Mouse (Mus musculus): ENCODE measurements around the gene Lyrm7. TPM values are rescaled to one million over a fixed set of nuclear protein-coding genes. Genes with fewer than 3 reads are reported as not detected.
A peak's percentile ranks its signal among the peaks of the same experiment; 100 is the strongest.

Gene Lyrm7
- polyA plus RNA-seq (2016; fragmentation: Nextera tagmentation; extraction: Ambion mirVana): 8.2 TPM in 2 replicates

GRCm38 (mm10) chr11:54860256-54861038 lies at the start of gene Lyrm7:
Gene Lyrm7 (minus strand): TSS chr11:54860916.
- Histone ChIP-seq H3K27me3 (no peaks in the 10 kb centered on the region), H3K9ac (peak within 1 kb of the TSS; percentile 75), H3K4me2 (peak within 1 kb of the TSS; percentile 80), H3K9me3 (no peaks in the 10 kb centered on the region), H3K27ac (peak within 1 kb of the TSS; percentile 90), H3K4me3 (replicated peaks) (peak within 1 kb of the TSS; percentile 66), H3K4me1 (peaks cover 10% of the 10 kb centered on the region; the same call in 1 of the 2 replicates), H3K36me3 (replicated peaks) (no peaks in the 10 kb centered on the region)
- WGBS: under 1% methylated on average over 42 of the region's 42 CpGs
- peak; percentile 97 for ATAC-seq (ENCODE audit: low FRiP score)

GRCm38 (mm10) chr11:54910081-54910665 lies 49.5 kb upstream of the Lyrm7 start:
- no peak overlapping the region for H3K4me2 ChIP-seq
- no peaks in the 10 kb centered on the region for H3K4me1 ChIP-seq
- no peak for ATAC-seq (ENCODE audit: low FRiP score)
- H3K27ac ChIP-seq: no peak overlapping the region
- 95% methylated on average over 12 of the region's 12 CpGs for WGBS
- H3K36me3 ChIP-seq (replicated peaks): peaks cover 12% of the 10 kb centered on the region
- H3K4me3 ChIP-seq (replicated peaks): no peak overlapping the region
- H3K27me3 ChIP-seq: no peaks in the 10 kb centered on the region
- no peak overlapping the region for H3K9ac ChIP-seq
- no peaks in the 10 kb centered on the region for H3K9me3 ChIP-seq

- H3K27me3 ChIP-seq: no peaks in the 10 kb centered on the region
- no peaks in the 10 kb centered on the region for H3K9me3 ChIP-seq
- peaks cover 8% of the 10 kb centered on the region for H3K36me3 ChIP-seq (replicated peaks)
- H3K4me2 ChIP-seq: no peak overlapping the region
- H3K27ac ChIP-seq: no peak overlapping the region
- 91% methylated on average over 11 of the region's 11 CpGs for WGBS
- H3K9ac ChIP-seq: no peak overlapping the region
- ATAC-seq (ENCODE audit: low FRiP score): no peak
- no peaks in the 10 kb centered on the region for H3K4me1 ChIP-seq
- H3K4me3 ChIP-seq (replicated peaks): no peak overlapping the region
Measured at GRCm38 (mm10) chr11:54909273-54909672, 48.6 kb upstream of the Lyrm7 start.

GRCm38 (mm10) chr11:54907259-54907658 lies 46.5 kb upstream of the Lyrm7 start:
- no peaks in the 10 kb centered on the region for H3K9me3 ChIP-seq
- no peak for ATAC-seq (ENCODE audit: low FRiP score)
- 0 out of 2 replicates have a peak, but pooled peaks cover 4% of the 10 kb centered on the region for H3K27me3 ChIP-seq
- no peak overlapping the region for H3K27ac ChIP-seq
- no peak overlapping the region for H3K4me2 ChIP-seq
- H3K4me1 ChIP-seq: peaks cover 13% of the 10 kb centered on the region
- H3K36me3 ChIP-seq (replicated peaks): peaks cover 8% of the 10 kb centered on the region
- no peak overlapping the region for H3K4me3 ChIP-seq (replicated peaks)
- 95% methylated on average over 5 of the region's 5 CpGs for WGBS
- H3K9ac ChIP-seq: no peak overlapping the region

- no peak overlapping the region for H3K4me2 ChIP-seq
- H3K4me1 ChIP-seq: peaks cover 15% of the 10 kb centered on the region
- H3K4me3 ChIP-seq (replicated peaks): no peak overlapping the region
- 0 out of 2 replicates have a peak, but pooled peaks cover 8% of the 10 kb centered on the region for H3K27me3 ChIP-seq
- no peak overlapping the region for H3K9ac ChIP-seq
- WGBS: 88% methylated on average over 4 of the region's 4 CpGs
- H3K9me3 ChIP-seq: no peaks in the 10 kb centered on the region
- ATAC-seq (ENCODE audit: low FRiP score): no peak
- peaks cover 8% of the 10 kb centered on the region for H3K36me3 ChIP-seq (replicated peaks)
- no peak overlapping the region for H3K27ac ChIP-seq
Measured at GRCm38 (mm10) chr11:54906466-54906865, 45.8 kb upstream of the Lyrm7 start.

GRCm38 (mm10) chr11:54905931-54906330 lies 45.2 kb upstream of the Lyrm7 start:
- no peak for ATAC-seq (ENCODE audit: low FRiP score)
- Histone ChIP-seq H3K9me3 (no peaks in the 10 kb centered on the region), H3K27ac (no peak overlapping the region), H3K27me3 (0 out of 2 replicates have a peak, but pooled peaks cover 8% of the 10 kb centered on the region), H3K36me3 (replicated peaks) (peaks cover 4% of the 10 kb centered on the region), H3K4me1 (peaks cover 15% of the 10 kb centered on the region), H3K9ac (no peak overlapping the region), H3K4me2 (no peak overlapping the region), H3K4me3 (replicated peaks) (no peak overlapping the region)
- WGBS: 78% methylated on average over 4 of the region's 4 CpGs

GRCm38 (mm10) chr11:54905086-54905485 lies 44.4 kb upstream of the Lyrm7 start:
- WGBS: 87% methylated on average over 3 of the region's 3 CpGs
- no peak overlapping the region for H3K9ac ChIP-seq
- H3K4me1 ChIP-seq: peaks cover 15% of the 10 kb centered on the region
- H3K36me3 ChIP-seq (replicated peaks): no peaks in the 10 kb centered on the region; the same call in 1 of the 2 replicates
- ATAC-seq (ENCODE audit: low FRiP score): no peak
- H3K27me3 ChIP-seq: 0 out of 2 replicates have a peak, but pooled peaks cover 8% of the 10 kb centered on the region
- no peaks in the 10 kb centered on the region for H3K9me3 ChIP-seq
- H3K4me2 ChIP-seq: no peak overlapping the region
- no peak overlapping the region for H3K4me3 ChIP-seq (replicated peaks)
- no peak overlapping the region for H3K27ac ChIP-seq

GRCm38 (mm10) chr11:54903940-54904706 lies 43.4 kb upstream of the Lyrm7 start:
- no peak overlapping the region for H3K4me2 ChIP-seq
- WGBS: 61% methylated on average over 4 of the region's 4 CpGs
- H3K4me3 ChIP-seq (replicated peaks): no peak overlapping the region
- no peaks in the 10 kb centered on the region for H3K9me3 ChIP-seq
- H3K9ac ChIP-seq: no peak overlapping the region
- ATAC-seq (ENCODE audit: low FRiP score): no peak
- no peak overlapping the region for H3K27ac ChIP-seq
- peaks cover 15% of the 10 kb centered on the region for H3K4me1 ChIP-seq
- 0 out of 2 replicates have a peak, but pooled peaks cover 8% of the 10 kb centered on the region for H3K27me3 ChIP-seq
- H3K36me3 ChIP-seq (replicated peaks): no peaks in the 10 kb centered on the region

- no peak overlapping the region for H3K27ac ChIP-seq
- H3K36me3 ChIP-seq (replicated peaks): no peaks in the 10 kb centered on the region
- WGBS: 80% methylated on average over 5 of the region's 5 CpGs
- H3K9me3 ChIP-seq: no peaks in the 10 kb centered on the region
- no peak for ATAC-seq (ENCODE audit: low FRiP score)
- H3K4me1 ChIP-seq: peaks cover 15% of the 10 kb centered on the region
- H3K9ac ChIP-seq: no peak overlapping the region
- peak overlapping the region; percentile 82 for H3K4me2 ChIP-seq
- 0 out of 2 replicates have a peak, but pooled peaks cover 8% of the 10 kb centered on the region for H3K27me3 ChIP-seq
- H3K4me3 ChIP-seq (replicated peaks): peak overlapping the region; percentile 50
Measured at GRCm38 (mm10) chr11:54903339-54903738, 42.6 kb upstream of the Lyrm7 start.

- Histone ChIP-seq H3K27ac (no peak within 1 kb of the TSS), H3K27me3 (0 out of 2 replicates have a peak, but pooled peaks cover 8% of the 10 kb centered on the region), H3K9ac (peak within 1 kb of the TSS; percentile 58), H3K9me3 (no peaks in the 10 kb centered on the region), H3K4me1 (peaks cover 15% of the 10 kb centered on the region), H3K4me2 (peak within 1 kb of the TSS; percentile 82), H3K36me3 (replicated peaks) (no peaks in the 10 kb centered on the region), H3K4me3 (replicated peaks) (peak within 1 kb of the TSS; percentile 50)
- peak; percentile 93 for ATAC-seq (ENCODE audit: low FRiP score)
- WGBS: 15% methylated on average over 45 of the region's 45 CpGs
Measured at GRCm38 (mm10) chr11:54902333-54903323, 41.9 kb upstream of the Lyrm7 start, which contains the start of gene Gpx3. Gene Gpx3 (plus strand): TSS chr11:54902453.

GRCm38 (mm10) chr11:54899657-54900056 lies 38.9 kb upstream of the Lyrm7 start:
- ATAC-seq (ENCODE audit: low FRiP score): no peak
- no peak overlapping the region for H3K4me2 ChIP-seq
- no peak overlapping the region for H3K9ac ChIP-seq
- no peaks in the 10 kb centered on the region for H3K36me3 ChIP-seq (replicated peaks)
- 81% methylated on average over 4 of the region's 4 CpGs for WGBS
- no peak overlapping the region for H3K27ac ChIP-seq
- H3K4me3 ChIP-seq (replicated peaks): no peak overlapping the region
- no peaks in the 10 kb centered on the region for H3K9me3 ChIP-seq
- peaks cover 15% of the 10 kb centered on the region for H3K4me1 ChIP-seq
- H3K27me3 ChIP-seq: 0 out of 2 replicates have a peak, but pooled peaks cover 8% of the 10 kb centered on the region
